Mouse (Mus musculus): Measurements from ENCODE around the gene Nedd9.
A peak's percentile ranks its signal among the peaks of the same experiment; 100 is the strongest.

Nedd9 gene

DNA sequence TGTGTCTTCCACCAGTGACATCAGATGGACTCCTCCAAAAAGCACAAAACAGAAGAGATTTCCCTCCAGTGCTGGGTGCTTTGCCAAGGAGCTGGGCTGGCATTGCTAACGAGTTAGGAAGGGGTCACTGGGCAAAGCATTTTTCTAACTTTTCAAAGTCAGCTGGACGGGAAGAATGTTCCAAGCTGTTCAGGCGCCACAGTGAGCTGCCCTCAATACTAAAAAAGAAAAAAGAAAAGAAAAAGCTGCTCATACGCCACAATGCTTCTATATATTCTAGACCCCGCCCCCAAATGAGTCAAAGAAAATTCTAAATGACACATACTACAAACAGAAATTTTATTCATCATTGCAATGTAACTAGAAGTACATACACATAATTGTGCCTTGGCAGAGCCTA lies 148.0 kb downstream of the Nedd9 start:
- peak in 1 of 2 experiments; percentile 30 for DNase-seq

DNA sequence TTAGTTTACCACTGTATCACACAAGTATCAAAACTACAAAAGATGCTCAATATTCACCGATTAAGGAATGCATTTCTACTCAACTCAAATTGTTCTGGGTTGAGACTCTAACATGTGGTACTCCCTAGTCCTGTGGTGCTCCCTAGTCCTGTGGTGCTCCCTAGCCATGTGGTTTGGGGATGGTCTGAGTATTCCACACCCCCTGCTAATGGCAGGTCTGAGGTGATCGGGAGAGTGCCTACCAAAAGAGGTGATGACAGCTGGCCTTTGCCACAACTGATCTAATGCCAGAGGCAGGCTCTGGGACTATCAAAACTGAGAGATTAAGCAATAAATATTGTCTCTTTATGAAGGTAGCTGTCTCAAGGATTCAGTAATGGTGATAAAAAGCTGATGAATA lies 149.8 kb downstream of the Nedd9 start:
- no peak for DNase-seq

DNA sequence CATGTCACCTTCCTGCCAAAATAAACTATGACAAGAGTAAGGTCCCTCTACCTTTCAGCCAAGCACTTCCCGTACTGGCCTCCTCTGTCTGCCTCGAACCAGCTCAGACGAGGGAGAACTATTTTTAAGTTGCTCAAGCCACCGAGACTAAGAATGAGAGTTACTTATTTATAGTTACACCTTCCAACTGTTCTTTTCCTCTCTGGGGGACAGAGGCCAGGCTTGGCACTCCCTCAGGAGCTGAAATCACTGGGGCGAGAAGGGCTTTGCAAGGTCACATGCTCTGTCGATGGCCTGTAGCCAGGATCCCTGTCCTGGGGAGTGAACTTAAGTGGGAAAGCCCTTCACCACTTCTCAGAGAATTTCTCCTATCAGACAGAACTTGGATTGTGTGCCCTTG lies 150.9 kb downstream of the Nedd9 start:
- DNase-seq: peak in 1 of 2 experiments; percentile 32

DNA sequence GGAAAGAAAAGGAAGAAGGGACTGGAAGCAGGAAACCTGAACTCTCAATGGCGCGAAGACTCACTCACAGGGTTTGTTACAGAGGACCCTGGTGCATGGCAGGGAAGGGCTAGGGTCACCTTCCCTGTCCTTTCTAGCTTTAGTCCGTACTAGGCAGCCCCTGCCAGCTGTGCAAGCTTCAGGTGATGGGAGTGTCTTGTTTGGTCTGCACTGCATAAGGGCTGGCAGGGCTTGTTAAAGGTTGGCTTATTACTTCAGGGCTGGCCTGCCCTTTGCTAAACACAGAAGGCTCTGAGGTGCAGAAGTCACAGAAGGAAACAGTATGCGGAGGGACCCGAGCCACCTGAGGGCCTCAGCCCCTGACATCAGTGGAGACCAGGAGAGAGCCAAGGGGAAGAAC lies 151.4 kb downstream of the Nedd9 start:
- DNase-seq: no peak

DNA sequence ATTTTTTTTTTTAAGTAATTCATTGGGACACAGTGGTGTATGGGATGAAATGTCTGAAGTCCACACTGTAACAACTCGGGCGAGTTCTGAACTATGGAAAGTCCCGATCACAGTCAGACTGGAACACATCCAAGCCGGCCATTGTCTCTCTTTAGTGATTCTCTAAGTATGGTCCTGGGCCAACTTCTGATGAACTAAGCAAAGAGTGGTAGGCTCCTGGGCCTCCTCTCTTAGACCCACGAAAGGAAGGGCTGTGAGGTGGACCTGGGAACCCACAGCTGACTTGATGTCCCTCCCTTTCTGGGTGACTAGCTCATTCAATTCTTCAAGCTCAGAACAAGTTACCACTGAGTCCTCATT lies 152.5 kb downstream of the Nedd9 start:
- no peak for DNase-seq

DNA sequence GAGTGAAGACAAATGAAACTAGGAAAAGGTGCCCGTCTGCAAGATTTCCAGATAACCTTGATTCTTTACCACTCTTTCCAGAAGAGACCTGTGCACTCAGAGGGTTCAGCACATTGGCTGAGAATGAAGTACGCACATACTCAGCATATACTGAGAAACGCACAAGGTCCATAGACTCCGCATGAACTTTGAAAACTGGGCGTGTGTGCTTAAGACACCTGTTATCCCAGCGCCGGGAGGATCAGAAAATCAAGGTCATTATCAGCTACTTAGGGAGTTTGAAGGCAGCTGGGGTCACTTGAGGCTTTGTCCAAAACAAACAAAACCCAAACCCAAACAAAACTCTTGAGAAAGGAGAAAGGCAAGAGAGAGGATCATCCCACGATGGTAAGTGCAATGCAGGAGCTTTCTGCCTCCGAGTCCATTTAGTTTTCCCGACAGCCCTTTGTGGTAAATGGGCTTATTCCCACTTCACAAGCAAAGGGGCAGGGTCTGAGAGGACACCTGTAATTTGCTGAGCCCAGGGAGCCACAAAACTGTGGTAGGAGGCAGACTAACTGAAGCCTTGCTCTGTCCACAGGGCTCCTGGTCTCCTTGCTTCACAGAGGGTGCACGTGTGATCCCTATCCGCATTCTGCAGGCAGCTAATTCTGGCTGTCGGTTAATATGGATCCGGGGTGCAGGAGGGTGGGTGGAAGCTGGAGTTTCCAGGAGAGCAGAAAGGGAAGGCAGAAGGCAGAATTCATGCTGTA lies 153.1 kb downstream of the Nedd9 start:
- no peak for DNase-seq

DNA sequence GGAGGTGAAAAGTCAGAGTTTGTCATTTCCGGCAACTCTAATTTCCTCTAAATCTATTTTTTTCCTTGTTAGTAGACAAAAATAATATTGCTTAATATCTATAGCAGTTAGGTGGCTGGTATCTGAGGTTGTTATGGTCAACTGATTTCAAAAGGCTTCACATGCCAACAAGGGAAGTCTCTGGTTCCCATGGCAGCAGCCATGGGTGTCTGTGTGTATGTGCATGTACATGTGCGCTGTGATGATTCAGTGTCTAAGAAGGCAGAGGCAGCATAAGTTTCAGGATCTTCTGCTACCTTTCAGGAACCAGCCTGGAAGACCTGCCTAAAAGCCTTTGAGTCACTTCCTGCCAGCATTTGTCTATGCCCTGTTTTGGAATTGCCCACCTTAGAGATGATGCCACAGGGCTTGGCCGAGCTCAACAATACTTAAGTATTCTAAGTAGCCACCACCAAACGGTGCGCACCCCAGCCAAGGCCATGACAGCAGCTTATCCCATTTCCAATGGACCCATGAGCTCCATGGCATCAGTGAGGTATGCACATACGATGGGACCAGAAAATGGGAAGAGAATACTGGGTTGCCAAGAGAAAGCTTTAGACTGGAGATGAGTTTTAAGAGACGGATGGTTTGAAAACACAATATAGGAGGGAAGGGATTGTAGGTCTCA lies 155.4 kb downstream of the Nedd9 start:
- DNase-seq: no peak

DNA sequence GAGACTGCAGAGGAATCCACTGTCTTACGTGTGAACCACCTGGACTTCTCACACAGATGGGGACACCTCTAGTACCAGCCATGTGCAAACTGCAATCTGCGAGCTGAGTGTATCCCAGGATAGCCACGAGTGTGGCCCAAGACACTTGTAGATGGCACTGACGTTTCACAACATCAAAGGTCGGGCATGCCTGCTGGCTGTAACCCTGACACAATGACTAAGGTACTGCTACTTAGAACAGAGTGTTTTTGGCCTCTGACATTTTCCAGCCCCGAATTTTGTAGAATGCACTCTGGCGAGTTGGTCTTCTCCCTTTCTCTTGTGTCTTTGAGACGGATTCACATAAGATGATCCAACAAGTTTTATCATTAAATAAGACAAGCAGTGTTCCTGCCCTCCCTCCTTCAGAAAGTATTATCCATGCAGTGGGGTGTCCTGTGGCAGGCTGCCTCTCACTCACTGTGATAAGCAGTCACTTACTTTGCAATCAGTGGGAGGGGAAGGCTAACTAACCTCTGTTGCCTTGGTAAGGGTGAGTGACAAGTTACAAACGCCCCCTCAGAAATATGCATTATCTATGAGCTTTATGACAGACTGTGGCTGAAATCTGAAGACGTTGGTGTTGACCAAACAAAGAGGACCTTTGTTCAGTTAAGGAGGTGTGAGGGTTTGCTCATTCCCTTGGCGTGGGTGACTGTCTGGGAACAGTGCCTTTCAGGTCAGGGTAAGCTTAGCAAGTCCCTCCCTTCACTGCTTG lies 156.4 kb downstream of the Nedd9 start:
- no peak for DNase-seq

DNA sequence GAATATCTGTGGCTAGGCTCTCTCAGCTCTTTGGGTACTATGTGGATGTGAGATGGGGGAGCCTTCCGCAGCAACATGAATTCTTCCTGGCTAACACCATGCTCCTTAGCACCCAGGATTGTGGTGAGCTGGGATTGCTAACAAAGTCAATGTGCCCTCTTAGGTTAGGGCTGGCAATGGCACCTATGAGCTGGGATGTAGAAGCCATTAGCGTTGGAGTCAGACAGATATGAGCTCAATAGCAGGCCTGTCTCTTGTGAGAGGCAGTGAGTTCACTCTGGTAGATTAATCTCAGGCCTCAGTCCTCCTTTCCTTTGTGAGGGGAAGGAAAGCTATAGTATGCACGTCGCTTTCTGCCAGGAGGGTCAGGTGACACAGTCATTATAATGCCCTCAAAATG lies 157.1 kb downstream of the Nedd9 start:
- DNase-seq: no peak

DNA sequence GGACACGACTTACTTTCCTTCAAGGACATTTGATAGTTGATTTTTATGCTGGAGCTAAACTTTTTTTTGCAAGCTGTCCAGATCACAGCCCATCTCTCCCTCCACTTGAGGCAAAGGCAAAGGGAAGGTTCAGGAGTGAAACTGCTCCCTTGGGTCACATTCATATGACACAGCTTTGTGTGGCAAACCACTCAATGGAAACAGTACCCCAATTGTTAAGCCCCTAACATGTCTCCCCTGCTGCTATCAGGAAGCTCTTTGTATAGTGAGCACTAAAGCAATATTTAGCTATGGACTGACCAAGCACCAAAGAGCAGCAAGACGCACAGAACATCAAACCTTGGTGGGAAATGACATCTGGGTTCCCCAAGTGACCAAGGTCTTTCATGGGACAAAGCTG lies 158.7 kb downstream of the Nedd9 start:
- DNase-seq: no peak

DNA sequence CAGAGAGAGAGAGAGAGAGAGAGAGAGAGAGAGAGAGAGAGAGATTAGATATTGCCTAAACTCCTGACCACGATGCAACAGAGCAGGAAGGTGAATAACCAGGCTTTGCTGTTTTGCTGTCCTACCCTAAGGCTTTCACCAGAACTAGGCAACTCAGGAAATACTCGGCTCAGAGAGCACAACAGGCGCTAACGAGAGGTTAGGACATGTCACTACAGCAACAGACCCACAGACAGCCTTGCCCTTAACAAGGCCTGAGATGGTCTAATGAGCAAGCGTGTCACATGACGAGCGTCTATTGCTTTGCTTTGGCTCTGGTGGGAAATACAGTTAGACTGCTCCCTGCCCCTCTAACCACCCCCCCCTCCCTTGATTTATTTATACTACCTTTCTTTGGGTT lies 159.6 kb downstream of the Nedd9 start:
- DNase-seq: no peak

DNA sequence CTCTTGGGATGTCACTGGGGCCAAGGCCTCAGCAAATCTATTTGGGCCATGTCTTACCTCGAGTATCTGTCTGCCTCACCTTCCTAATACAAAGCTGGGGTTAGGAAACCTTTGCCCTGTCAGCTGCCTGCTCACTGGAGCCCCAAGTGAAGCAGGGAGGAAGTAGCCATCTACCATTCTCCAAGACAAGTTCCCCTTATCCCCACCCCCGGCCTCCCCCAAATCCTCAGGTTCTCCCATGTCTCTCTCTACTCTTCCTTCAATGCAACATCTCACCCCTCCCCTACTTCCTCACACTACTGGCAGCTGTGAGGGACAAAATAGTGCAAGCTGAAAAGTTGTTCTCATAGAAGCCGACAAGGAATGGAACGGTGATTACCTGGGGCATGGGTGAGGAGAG lies 161.0 kb downstream of the Nedd9 start:
- DNase-seq: no peak

DNA sequence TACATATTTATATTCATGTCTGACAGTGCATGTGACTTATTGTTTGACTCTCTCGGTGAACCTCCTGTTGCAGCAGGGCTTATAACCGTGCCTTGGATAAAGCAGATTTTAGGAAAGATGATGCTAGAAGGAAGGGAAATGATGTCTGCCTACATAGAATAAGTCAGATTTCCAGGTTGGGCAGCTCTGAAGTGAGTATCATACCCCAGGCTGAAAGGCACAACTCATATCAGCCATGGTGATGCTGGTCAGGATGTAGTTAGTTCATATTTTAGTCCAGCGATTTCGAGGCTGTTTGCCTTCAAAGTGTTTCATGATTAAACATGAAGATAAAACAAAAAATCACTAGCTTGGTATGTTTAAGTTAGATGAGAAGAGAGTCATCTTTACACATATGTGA lies 161.8 kb downstream of the Nedd9 start:
- DNase-seq: no peak

DNA sequence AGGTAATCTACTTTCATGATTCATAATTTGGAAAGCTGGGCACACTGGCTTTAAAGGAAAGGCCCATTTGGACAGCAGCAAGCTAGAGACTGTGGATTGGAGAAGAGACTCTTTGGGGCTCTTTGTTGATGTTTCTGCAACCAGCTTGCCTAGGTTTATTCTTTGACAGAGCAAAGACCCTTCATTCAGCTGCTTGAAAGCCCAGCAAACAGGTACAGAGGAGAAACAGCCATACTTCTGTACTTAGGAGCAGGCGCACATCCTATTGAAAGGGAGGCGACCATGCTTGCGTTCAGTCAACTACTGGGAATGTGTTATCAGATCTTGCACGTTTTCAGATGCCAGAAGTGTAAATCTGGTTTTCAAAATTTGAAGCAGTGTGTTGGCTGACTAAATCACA lies 162.5 kb downstream of the Nedd9 start:
- DNase-seq: no peak

DNA sequence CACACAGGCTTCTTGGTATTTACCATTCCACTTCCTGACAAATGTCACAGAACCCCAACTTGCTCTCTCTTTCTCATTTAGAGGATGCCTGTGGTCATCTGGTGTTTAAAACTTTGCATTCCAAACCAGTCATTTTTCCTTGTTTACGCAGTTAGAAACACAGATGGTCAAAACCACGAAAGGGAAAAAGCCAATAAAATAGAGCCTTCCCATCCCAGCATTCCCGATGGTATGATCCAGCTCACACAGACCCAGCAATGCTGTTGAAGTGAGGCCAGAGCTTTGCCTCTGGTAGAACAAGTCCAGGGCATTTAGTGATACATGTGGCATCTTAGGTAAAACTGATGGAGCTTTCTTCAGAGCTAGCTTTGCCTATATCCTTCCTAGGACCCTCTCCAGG lies 165.7 kb downstream of the Nedd9 start:
- DNase-seq: no peak

DNA sequence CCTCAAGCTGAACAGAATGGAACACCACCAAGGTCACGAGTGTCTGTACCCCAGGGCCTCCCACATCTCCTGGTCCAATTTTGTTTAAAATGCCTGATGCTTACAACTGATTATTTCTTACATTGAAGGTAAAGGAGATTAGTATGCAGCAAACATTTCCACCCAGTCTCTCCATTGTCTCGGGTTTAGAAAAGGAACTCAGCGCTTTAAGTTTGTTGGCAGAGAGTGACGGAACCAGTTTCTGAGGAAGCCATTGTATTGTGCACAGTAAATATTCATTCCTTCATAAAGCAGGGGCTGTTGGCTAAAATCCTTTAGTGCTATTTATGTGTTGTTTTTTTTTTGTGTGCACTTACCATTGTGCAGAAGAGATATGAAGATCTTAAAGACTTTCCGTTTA lies 166.4 kb downstream of the Nedd9 start:
- no peak for DNase-seq

DNA sequence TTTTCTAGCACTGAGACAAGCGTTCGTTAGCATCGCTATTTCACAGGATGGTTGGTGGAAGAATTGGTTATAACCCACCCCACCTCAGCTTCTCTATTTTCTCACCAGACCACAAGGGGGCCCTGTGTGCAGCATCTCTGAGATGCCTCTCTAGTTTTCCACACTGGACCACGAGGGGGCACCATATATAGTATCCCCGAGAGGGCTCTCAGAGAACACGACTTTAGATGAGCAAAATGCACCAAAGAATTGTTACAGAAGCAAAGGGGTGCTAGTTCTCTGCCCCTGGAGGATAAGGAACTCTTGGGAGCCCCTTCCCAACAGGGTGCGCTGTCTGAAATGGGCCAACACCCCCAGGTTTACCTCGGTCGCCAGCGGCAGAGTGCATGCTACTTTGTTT lies 184.4 kb downstream of the Nedd9 start:
- DNase-seq: peak; percentile 43 to 71

DNA sequence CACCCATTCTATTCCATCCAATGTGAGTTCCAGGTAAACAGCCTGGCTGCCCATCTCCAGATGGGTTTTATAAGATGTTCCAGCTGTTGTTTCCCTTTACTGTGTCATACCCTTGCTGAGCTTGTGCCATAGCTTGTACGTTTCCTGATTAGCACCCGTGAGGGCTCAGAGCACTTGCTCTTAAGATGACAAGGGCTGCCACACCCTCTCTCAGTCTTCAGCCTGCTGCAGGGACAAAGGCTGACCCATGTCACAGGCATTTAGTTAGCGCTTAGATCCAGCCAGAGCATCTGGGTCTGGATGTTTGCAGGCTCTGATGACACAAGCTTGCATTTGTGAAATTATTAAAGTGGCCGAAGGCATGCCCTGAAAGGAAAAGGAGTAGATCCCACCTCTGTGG lies 187.1 kb downstream of the Nedd9 start:
- no peak for DNase-seq

DNA sequence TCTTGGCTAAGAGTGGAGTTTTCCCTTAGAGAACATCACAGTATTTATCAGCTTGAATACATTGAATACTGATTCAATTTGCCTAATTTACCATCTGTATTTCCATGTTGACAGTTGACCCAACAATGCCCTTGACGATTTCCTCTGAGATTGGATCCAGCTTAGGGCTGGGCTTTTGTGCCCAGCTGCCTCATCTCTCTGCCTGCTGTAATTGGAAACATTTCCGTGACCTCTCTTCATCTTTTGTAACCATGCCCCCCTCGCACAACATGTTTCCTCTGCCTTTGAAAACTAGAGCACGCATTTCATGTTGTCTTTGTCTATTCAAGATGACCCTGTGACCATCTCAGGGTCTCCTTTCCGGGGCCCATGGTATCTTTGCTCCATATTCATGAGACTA lies 188.2 kb downstream of the Nedd9 start:
- no peak for DNase-seq

DNA sequence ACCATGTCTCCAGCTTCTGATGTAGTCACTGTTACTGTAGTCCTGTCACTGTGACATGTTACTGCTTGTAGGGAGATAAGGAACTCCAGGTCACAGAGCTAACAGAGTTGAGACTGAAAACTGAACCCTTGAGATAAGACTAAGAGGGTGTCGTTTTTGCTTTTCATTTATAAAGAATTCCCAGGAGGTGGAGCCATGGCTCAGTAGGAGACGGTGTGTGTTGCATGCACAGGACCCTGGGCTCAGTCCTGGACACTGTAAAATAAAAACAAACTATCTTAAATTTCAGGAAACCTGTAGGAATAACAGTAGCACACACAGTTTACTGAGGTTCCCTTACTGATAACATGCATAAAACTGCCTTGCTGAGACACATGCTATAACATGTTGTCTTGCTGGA lies 188.6 kb downstream of the Nedd9 start:
- no peak for DNase-seq

DNA sequence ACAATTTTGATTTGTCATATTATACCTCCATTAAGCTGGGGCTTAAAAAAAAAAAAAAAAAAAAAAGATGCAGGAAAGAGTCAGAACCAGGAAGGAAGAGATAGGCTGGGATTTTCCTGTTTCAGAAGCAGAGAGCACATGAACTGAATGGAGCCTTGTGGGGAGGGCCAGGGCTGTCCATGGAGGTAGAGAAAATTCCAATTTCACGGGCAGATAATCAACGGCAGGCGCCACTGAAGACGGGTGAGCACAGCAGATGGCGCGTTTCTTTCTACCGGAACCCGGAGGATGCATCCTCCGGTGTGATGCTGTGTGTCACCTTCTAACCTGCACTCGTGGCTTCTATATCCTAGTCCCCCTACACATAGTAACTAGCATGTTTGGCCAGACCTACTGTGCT lies 190.8 kb downstream of the Nedd9 start:
- DNase-seq: peak; percentile 28 to 55

DNA sequence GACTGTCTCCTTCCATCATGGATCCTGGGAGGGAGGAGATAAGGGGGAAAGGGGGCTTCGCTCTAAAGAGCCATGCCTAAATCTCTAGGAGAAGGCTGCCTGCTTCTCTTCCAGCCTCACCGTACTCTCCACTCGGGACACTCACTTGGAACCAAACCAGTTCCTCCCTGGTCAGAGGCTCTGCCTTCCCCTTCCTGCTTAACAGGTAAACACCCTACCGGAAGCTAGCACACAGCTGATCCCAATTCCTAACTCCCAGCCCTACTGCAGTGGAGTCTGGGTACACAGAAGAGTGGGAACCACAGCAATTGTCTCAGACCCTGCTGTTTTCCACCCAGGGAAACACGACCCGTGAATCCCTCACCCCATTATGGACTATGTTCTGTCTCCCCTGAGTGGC lies 191.3 kb downstream of the Nedd9 start:
- DNase-seq: peak in 1 of 2 experiments; percentile 8

DNA sequence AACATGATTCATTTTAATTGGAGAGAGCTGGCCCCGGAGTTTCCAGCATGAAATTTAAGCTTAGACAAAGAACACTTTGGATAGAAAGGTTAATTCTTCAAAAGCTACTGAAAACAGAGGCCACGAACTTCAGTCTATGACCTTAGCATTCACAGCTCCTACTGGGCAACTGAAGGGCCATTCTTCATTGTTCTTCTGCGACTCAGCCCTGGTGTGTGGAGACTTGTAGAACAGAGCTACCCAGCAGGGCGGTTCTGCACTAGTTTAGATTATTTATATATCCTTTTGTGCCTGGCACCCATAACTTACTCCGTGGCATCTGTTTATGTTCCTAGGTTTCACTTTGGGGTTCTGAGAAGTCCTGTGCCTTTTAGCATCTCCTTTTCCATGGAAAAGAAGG lies 193.6 kb downstream of the Nedd9 start:
- DNase-seq: no peak

DNA sequence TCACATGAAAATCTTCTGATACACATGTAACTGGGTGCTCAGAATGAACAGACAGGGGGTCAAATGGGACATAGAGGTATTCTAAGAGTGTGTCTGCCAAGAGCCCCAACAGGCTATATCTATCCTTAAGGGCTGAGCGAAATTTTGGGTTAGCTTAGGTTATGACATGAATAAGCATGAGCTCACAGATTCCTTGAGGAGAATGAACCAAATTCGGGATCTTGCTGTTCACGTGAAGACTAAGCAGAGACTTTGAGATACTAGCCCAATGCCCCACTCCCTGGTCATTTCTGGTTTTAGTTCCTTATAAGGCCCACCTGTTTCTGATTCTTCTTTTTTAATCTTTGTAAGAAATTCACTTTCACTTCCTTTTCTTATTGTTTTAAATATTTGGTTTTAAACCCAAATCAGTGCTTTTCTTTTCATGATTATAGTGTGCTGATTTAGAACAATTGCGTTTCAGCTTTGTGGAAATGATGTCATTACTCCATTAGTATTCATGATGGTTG lies 195.6 kb downstream of the Nedd9 start:
- DNase-seq: no peak
